Mouse (Mus musculus) hindbrain, embryonic 15.5 days (tissue): ENCODE measurements at regions not wholly inside any gene's neighbourhood (a gene's known extent, or its start where the extent isn't known, plus 50 kb on each side); places are given as distances from the start of the nearest gene placed in this dataset.
"Not testable (repeated sequence)": the region's sequence is repeated elsewhere in the genome, so short reads cannot be mapped to it uniquely, and the experiment has no call there.

Source experiments
- ATAC-seq: fragments of 200-750 bp; cut with Nextera tagmentation; 2 replicates; pipeline ENCODE4 v1.8.0; 2017; ENCODE audit warnings: low read depth, moderate number of reproducible peaks, moderate TSS enrichment; ENCODE audit not compliant: low FRiP score
- H3K27ac ChIP-seq: fragments of 300-500 bp; sonication (generic); replicated peaks from 2 replicates; pipeline ENCODE4 v1.5.1; 2015; ENCODE audit warnings: mild to moderate bottlenecking, inconsistent platforms
- H3K27me3 ChIP-seq: fragments of 300-500 bp; sonication (generic); 2 replicates; pipeline ENCODE4 v1.6.1; 2015; ENCODE audit warnings: control low read depth, inconsistent platforms
- H3K36me3 ChIP-seq: fragments of 300-500 bp; sonication (generic); 2 replicates; pipeline ENCODE4 v1.6.1; 2015; ENCODE audit warnings: control low read depth, inconsistent platforms
- H3K4me1 ChIP-seq: fragments of 300-500 bp; sonication (generic); replicated peaks from 2 replicates; pipeline ENCODE4 v1.6.1; 2015; ENCODE audit warnings: control low read depth, inconsistent platforms
- H3K4me2 ChIP-seq: fragments of 300-500 bp; sonication (generic); 2 replicates; pipeline ENCODE4 v1.6.1; 2015; ENCODE audit warnings: moderate library complexity, mild to moderate bottlenecking, inconsistent platforms
- H3K4me3 ChIP-seq: fragments of 300-500 bp; sonication (generic); 2 replicates; pipeline ENCODE4 v1.5.1; 2015; ENCODE audit warnings: mild to moderate bottlenecking, inconsistent platforms
- H3K9ac ChIP-seq: fragments of 300-500 bp; sonication (generic); 2 replicates; pipeline ENCODE4 v1.6.1; 2015; ENCODE audit warnings: inconsistent platforms
- H3K9me3 ChIP-seq: fragments of 300-500 bp; sonication (generic); 2 replicates; pipeline ENCODE4 v1.6.1; 2016; ENCODE audit warnings: control low read depth, inconsistent platforms
- WGBS: fragments of 180-500 bp; shearing (Covaris S2); methylation state at CpG from one replicate; pipeline ENCODE4 v1.1.7; 2015; 5-methylcytosine and 5-hydroxymethylcytosine counted together

DNA sequence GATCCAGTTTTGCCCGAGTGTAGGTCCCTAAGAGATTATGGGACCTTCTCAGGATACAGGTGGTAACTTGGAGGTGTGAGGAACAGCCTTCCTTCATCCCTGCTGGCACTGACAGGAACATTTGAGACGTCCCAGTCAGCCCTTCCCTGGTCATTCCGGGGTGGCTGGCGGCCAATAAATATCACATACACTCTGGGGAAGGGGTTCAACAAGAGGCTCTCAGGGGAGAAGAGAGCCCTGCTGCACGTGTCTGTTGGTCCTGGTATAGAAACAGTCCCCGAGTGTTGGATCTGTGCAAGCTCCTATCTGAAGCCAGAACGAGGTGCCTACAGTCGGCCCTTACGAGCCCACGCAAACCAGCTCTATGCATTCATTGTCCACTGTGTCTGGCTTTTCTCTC lies 94.1 kb upstream of the Lemd2 start:
- ATAC-seq, result no peak
- H3K27ac ChIP-seq, result no peak overlapping the region
- H3K4me3 ChIP-seq, result no peak overlapping the region
- H3K4me2 ChIP-seq, result no peak overlapping the region
- no peaks in the 10 kb centered on the region for H3K36me3 ChIP-seq
- 86% methylated on average over 10 of the region's 10 CpGs for WGBS
- H3K9me3 ChIP-seq, result no peaks in the 10 kb centered on the region
- peaks cover 6% of the 10 kb centered on the region; the same call in 1 of the 2 replicates for H3K4me1 ChIP-seq
- no peak overlapping the region for H3K9ac ChIP-seq
- no peaks in the 10 kb centered on the region for H3K27me3 ChIP-seq

DNA sequence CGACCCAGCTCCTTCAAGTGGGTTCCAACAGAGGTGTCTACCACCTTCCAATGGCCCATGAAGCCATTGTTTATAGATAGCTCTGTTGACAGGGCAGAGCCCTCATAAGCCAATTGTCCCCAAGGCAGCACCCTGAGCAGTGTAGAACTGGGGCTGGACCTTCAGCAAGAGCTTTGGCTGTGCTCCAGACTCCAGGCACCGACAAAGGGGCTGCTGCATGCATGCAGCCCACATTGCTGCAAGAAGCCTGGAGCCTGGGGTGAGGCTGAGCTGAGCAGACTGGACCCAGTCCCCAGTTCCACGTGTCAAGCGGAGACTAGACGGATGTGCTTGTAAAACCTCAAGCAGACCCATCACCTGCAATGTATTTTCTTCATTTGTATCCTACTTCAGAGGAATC lies 91.9 kb upstream of the Lemd2 start:
- ATAC-seq, result no peak
- Histone ChIP-seq H3K4me2 (no peak overlapping the region), H3K4me1 (peaks cover 6% of the 10 kb centered on the region; the same call in 1 of the 2 replicates)

DNA sequence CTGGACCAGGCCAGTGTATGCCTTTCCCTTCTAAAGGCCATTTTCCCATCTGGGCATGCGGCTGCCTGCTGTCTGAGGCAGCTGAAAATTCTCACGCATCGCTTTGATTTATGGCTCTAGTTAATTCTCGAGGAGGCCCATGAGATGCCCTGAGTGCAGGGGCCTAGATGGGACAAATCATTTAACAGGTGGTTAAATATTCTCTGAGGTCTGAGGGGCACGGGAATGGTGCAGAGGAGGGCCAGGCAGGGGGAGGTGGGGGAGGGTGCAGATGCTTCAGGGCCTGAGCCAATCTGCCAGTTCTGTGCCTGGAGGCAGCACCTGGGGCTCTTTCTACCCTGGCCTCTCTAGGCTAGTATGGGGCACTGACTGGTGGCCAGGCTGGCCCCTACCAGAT lies 89.9 kb upstream of the Lemd2 start:
- Histone ChIP-seq H3K27ac (no peak overlapping the region), H3K4me1 (peaks cover 6% of the 10 kb centered on the region; the same call in 1 of the 2 replicates), H3K27me3 (no peaks in the 10 kb centered on the region), H3K4me3 (no peak overlapping the region), H3K9ac (no peak overlapping the region), H3K4me2 (no peak overlapping the region), H3K36me3 (no peaks in the 10 kb centered on the region), H3K9me3 (no peaks in the 10 kb centered on the region)
- WGBS, result 46% methylated on average over 5 of the region's 5 CpGs
- no peak for ATAC-seq

More for the DNA sequence above, 91.9 kb upstream of the Lemd2 start:
- Histone ChIP-seq H3K9me3 (no peaks in the 10 kb centered on the region), H3K27me3 (no peaks in the 10 kb centered on the region), H3K9ac (no peak overlapping the region), H3K36me3 (no peaks in the 10 kb centered on the region), H3K4me3 (no peak overlapping the region), H3K27ac (no peak overlapping the region)
- WGBS, result 85% methylated on average over 5 of the region's 5 CpGs

DNA sequence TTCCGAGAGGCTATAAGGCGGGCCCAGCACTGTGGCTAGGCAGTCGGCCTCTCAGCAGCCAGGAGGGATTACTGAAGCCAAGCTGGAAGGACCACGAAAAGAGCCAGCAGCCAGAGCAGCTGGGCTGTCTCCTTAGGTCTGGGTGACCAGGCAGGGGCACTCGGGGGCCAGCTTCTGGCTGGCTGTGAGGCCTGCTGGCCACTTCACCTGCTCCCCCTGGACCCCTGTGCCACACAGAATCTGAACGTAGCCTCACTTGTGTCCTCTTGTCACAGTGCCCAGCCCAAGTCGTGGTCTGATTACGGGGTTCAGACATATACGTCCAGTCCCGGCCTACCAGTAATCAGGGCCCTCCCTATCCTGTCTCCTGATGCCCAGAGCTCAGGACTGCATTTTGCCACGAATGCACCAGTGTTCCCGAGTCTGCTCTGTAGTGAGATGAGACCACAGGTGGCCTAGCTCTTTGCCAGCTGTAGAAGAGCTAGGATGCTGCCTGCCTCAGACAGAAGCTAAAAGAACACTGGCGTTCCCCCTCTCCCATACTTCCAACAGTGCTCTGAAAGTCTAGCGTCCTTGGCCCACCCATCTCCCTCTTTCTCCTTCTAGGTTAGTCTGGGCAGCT lies 89.4 kb upstream of the Lemd2 start:
- no peaks in the 10 kb centered on the region for H3K9me3 ChIP-seq
- WGBS, result 83% methylated on average over 14 of the region's 14 CpGs
- no peaks in the 10 kb centered on the region for H3K36me3 ChIP-seq
- no peak overlapping the region for H3K9ac ChIP-seq
- no peak overlapping the region for H3K4me3 ChIP-seq
- H3K4me1 ChIP-seq, result peaks cover 6% of the 10 kb centered on the region; the same call in 1 of the 2 replicates
- H3K27me3 ChIP-seq, result no peaks in the 10 kb centered on the region
- no peak overlapping the region for H3K4me2 ChIP-seq
- ATAC-seq, result no peak
- H3K27ac ChIP-seq, result no peak overlapping the region

DNA sequence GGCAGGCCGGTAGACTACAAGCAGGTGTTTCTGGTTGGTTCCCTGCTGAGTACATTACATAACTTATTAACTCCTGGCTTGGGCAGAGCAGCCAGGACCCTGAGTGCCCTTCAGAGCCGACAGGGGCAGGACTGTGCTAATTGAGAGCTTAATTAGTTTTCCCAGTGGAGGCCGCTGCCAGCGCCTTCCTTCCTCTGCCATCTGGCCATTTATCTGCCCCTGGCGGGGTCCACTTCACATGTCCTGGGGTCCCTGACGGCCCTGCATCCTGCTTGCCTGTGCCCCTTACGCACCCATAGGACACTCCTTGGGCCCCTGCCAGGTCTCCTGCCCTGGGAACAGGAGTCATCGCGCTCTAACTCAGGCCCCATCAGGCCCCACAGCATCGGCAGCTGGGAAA lies 87.4 kb upstream of the Lemd2 start:
- no peaks in the 10 kb centered on the region for H3K9me3 ChIP-seq
- H3K4me2 ChIP-seq, result no peak overlapping the region
- WGBS, result 62% methylated on average over 10 of the region's 10 CpGs
- no peaks in the 10 kb centered on the region for H3K36me3 ChIP-seq
- ATAC-seq, result no peak
- peaks cover 6% of the 10 kb centered on the region; the same call in 1 of the 2 replicates for H3K4me1 ChIP-seq
- no peak overlapping the region for H3K4me3 ChIP-seq
- H3K27ac ChIP-seq, result no peak overlapping the region
- H3K27me3 ChIP-seq, result no peaks in the 10 kb centered on the region
- no peak overlapping the region for H3K9ac ChIP-seq

DNA sequence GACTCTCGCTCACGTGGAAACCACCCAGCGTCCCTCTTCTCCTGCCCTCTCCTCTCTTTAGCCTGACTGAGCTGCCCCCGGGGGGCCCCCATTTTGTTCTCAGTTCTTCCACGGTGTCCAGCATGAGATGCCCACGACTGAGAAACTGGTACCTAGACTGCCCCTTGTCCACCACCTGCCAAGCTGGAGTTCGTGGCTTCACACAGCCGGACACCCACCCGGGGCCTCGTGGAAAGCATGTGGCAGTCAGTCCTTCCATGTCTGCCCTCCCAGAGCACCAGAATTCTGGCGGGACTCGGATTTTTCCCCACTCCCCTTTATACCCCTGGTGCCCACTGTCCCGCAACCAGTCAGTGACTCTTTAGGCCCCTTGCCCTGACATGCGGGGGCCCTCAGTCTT lies 86.9 kb upstream of the Lemd2 start:
- peaks cover 6% of the 10 kb centered on the region; the same call in 1 of the 2 replicates for H3K4me1 ChIP-seq
- H3K4me3 ChIP-seq, result no peak overlapping the region
- H3K9me3 ChIP-seq, result no peaks in the 10 kb centered on the region
- 94% methylated on average over 14 of the region's 14 CpGs for WGBS
- no peak overlapping the region for H3K4me2 ChIP-seq
- no peak overlapping the region for H3K27ac ChIP-seq
- no peak for ATAC-seq
- H3K9ac ChIP-seq, result no peak overlapping the region
- H3K27me3 ChIP-seq, result no peaks in the 10 kb centered on the region
- no peaks in the 10 kb centered on the region for H3K36me3 ChIP-seq

DNA sequence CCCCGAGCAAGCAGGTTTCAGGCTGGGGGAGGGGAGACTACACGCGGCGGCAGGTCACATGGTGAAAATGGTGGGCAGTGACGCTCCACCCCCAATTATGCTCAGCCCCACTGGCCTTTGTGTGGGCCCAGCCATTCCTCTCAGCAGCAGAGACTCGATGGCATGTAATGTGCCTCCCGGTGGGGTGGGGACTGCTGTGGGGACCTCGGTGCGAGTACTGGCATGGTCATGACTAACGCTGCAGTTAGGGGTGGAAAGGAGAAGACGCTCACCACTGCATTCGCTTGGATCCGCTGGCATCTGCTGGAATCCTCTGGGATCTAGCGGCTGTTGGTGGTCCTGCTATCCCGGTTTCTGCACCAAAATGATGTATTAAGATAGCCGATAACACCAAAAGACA lies 86.0 kb upstream of the Lemd2 start:
- no peak for ATAC-seq
- no peaks in the 10 kb centered on the region for H3K27me3 ChIP-seq
- WGBS, result 96% methylated on average over 16 of the region's 16 CpGs
- H3K9ac ChIP-seq, result no peak overlapping the region
- H3K36me3 ChIP-seq, result no peaks in the 10 kb centered on the region
- no peak overlapping the region for H3K27ac ChIP-seq
- H3K4me1 ChIP-seq, result peaks cover 6% of the 10 kb centered on the region; the same call in 1 of the 2 replicates
- H3K9me3 ChIP-seq, result no peaks in the 10 kb centered on the region
- H3K4me3 ChIP-seq, result no peak overlapping the region
- H3K4me2 ChIP-seq, result no peak overlapping the region

DNA sequence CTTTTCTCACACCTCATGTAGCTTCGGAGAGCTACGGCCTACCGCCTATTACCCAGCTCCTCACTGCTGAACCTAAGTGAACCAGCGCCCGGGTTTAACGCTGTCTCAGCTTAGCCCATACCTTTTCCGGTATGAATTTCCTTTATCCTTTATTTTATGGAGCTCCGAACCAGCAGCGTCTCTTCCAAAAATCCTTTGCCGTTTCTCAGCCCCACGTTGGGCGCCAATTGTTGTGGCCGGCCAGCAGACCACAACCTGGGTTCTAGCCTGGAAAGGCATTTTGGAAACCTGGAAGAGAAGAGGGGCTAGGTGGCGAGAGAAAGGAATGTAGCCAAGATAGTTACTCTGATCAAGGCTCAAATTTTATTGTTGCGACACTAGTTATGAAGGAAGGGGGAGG lies 85.5 kb upstream of the Lemd2 start:
- not testable (repeated sequence) for ATAC-seq, H3K27ac ChIP-seq, H3K27me3 ChIP-seq, H3K9ac ChIP-seq, H3K4me2 ChIP-seq, H3K36me3 ChIP-seq, H3K4me3 ChIP-seq, H3K4me1 ChIP-seq, H3K9me3 ChIP-seq
- WGBS, result 97% methylated on average over 14 of the region's 15 CpGs

DNA sequence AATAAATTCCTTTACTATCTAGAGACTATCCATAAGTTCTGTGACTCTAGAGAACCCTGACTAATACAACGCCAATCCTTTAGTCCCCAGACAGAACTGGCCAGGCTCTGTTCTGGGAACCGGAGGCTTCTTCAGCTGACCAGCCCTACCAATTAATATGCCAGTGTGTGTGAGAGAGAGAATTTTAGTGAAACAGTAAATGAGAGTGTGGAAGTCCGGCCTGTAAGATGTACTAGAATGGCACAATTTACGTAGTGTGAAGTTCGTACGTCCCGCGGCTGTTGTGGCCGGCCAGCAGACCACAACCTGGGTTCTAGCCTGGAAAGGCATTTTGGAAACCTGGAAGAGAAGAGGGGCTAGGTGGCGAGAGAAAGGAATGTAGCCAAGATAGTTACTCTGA lies 83.7 kb upstream of the Lemd2 start:
- H3K27me3 ChIP-seq, H3K27ac ChIP-seq, H3K4me1 ChIP-seq, H3K9ac ChIP-seq, ATAC-seq, H3K4me2 ChIP-seq, H3K9me3 ChIP-seq, H3K36me3 ChIP-seq, H3K4me3 ChIP-seq: not testable (repeated sequence)
- WGBS, result 98% methylated on average over 10 of the region's 10 CpGs

DNA sequence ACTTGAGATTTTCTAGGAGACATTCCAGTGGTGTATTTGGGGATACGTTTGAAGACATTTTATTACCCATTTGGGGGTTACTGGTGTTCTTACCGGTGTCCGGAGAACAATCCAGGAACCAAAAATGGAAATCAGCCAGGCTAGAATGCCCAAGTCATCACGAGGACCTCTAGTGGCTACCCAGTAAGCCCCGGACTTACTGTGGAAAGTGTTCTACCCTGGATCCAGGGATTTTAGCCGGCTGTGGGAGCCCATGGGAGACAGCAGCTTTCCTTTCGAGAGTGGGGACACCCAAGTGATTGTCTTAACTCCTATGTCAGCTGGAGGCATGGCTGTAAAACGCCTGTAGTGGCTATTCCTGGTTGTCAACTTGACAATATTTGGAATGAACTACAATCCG lies 77.0 kb upstream of the Lemd2 start:
- WGBS, result 81% methylated on average over 9 of the region's 9 CpGs
- ATAC-seq, result no peak
- H3K9ac ChIP-seq, result no peak overlapping the region
- no peaks in the 10 kb centered on the region for H3K9me3 ChIP-seq
- H3K4me2 ChIP-seq, result no peak overlapping the region
- no peaks in the 10 kb centered on the region for H3K36me3 ChIP-seq
- H3K27me3 ChIP-seq, result no peaks in the 10 kb centered on the region
- no peak overlapping the region for H3K4me3 ChIP-seq
- H3K4me1 ChIP-seq, result no peaks in the 10 kb centered on the region
- no peak overlapping the region for H3K27ac ChIP-seq

DNA sequence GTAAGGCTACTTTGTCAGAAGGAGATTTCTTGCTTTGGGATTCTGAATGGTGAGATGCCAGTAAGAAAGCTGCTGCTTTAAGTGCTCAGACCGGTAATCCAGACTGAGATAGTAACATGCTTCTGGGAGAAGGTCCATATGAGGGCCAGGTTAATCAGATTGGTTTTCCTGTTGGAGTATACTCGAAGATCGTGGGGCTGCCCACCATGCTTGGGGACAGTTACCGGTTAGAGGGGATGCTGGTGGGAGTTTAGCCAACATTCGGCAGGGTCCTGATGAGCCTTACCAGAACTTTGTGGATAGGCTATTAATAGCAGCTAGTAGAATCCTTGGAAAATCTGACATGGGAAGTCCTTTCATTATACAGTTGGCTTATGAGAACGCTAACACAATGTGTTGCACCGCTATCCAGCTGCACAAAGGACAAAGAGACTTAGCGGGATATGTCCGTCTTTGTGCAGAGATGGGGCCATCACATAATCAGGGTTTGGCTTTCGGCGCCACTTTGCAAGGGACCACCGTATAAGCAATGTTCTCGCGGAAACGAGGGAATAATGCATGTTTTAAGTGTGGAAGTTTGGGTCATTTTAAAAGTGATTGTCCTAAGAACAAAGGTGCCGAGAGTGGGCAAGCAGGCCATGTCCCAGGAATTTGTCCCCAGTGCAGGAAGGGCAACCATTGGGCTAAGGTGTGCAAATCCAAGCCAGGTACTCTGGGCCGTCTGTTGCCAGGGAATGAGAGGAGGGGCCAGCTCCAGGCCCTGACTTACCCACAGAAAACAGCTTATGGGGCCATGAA lies 75.4 kb upstream of the Lemd2 start:
- H3K36me3 ChIP-seq, H3K27me3 ChIP-seq, ATAC-seq, H3K4me3 ChIP-seq, H3K9ac ChIP-seq, H3K9me3 ChIP-seq, H3K4me1 ChIP-seq, H3K27ac ChIP-seq, H3K4me2 ChIP-seq: not testable (repeated sequence)
- WGBS, result 93% methylated on average over 17 of the region's 17 CpGs

DNA sequence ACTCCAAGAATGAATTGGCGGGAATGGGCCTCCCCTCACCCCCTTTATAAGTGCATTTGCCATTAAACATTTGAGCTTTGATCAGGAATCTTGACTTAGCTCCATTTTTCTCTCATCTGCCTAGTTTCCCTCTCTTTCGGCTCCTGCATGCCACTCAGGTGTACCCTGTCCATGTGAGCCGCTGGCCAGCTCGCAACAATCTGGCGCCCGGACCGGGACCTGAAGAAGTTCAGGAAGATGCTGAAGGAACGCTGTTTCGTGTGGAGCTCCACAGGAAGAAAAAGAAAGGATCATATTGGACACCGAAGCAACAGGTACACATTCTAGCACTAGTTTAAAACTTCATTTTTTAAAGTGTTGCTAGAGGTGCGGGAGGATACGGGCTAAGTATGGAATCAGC lies 73.5 kb upstream of the Lemd2 start:
- H3K4me3 ChIP-seq, result not testable (repeated sequence)

More for the DNA sequence above, 73.5 kb upstream of the Lemd2 start:
- not testable (repeated sequence) for H3K27ac ChIP-seq, ATAC-seq, H3K27me3 ChIP-seq, H3K9me3 ChIP-seq, H3K36me3 ChIP-seq, H3K4me2 ChIP-seq, H3K4me1 ChIP-seq, H3K9ac ChIP-seq
- 97% methylated on average over 12 of the region's 12 CpGs for WGBS
